Mouse (Mus musculus) midbrain, embryonic 11.5 days (tissue): ENCODE results near the gene Slc8a3. TPM values are rescaled to one million over a fixed set of nuclear protein-coding genes. Genes with fewer than 3 reads are reported as not detected.
A peak's percentile ranks its signal among the peaks of the same experiment; 100 is the strongest.

Experiments used
- ATAC-seq: fragments of 200-750 bp; cut with Nextera tagmentation; 2 replicates; pipeline ENCODE4 v1.8.0; 2017; ENCODE audit warnings: moderate TSS enrichment, moderate library complexity; ENCODE audit not compliant: low FRiP score
- DNase-seq: peaks from one replicate; pipeline ENCODE4 v3.0.0; 2015; ENCODE audit warnings: low spot score; ENCODE audit errors: missing footprints
- H3K27ac ChIP-seq: fragments of 300-500 bp; sonication (generic); 2 replicates; pipeline ENCODE4 v1.5.1; 2014; ENCODE audit warnings: low read depth, low read length
- H3K27me3 ChIP-seq: fragments of 300-500 bp; sonication (generic); 2 replicates; pipeline ENCODE4 v1.6.1; 2014; ENCODE audit warnings: mild to moderate bottlenecking, low read length, moderate library complexity, mixed read lengths; ENCODE audit not compliant: control insufficient read depth, insufficient read depth
- H3K36me3 ChIP-seq: fragments of 300-500 bp; sonication (generic); 2 replicates; pipeline ENCODE4 v1.6.1; 2014; ENCODE audit warnings: mild to moderate bottlenecking, low read length, moderate library complexity, mixed read lengths; ENCODE audit not compliant: control insufficient read depth, insufficient read depth
- H3K4me1 ChIP-seq: fragments of 300-500 bp; sonication (generic); 2 replicates; pipeline ENCODE4 v1.6.1; 2014; ENCODE audit warnings: low read length; ENCODE audit not compliant: control insufficient read depth, insufficient read depth
- H3K4me2 ChIP-seq: fragments of 300-500 bp; sonication (generic); 2 replicates; pipeline ENCODE4 v1.6.1; 2014; ENCODE audit warnings: mild to moderate bottlenecking, moderate library complexity
- H3K4me3 ChIP-seq: fragments of 300-500 bp; sonication (generic); 2 replicates; pipeline ENCODE4 v1.5.1; 2014; ENCODE audit warnings: low read depth, low read length
- H3K9ac ChIP-seq: fragments of 300-500 bp; sonication (generic); 2 replicates; pipeline ENCODE4 v1.6.1; 2014; ENCODE audit warnings: low read length
- H3K9me3 ChIP-seq: fragments of 300-500 bp; sonication (generic); 2 replicates; pipeline ENCODE4 v1.6.1; 2016; ENCODE audit warnings: low read length; ENCODE audit not compliant: control insufficient read depth
- WGBS: fragments of 180-500 bp; shearing (Covaris S2); extraction: QIAGEN DNeasy Blood & Tissue Kit; methylation state at CpG from one replicate; pipeline ENCODE4 v1.1.7; 2014; 5-methylcytosine and 5-hydroxymethylcytosine counted together
- polyA plus RNA-seq: library from polyadenylated mRNA; unstranded; fragments of >200 nt; fragmentation: Nextera tagmentation; extraction: Ambion mirVana; gene quantifications from 2 replicates; pipeline ENCODE4 v1.2.1, GENCODE M21; 2014

Gene Slc8a3
- polyA plus RNA-seq, 1 experiment from 2014 or later: 1.1 TPM

DNA sequence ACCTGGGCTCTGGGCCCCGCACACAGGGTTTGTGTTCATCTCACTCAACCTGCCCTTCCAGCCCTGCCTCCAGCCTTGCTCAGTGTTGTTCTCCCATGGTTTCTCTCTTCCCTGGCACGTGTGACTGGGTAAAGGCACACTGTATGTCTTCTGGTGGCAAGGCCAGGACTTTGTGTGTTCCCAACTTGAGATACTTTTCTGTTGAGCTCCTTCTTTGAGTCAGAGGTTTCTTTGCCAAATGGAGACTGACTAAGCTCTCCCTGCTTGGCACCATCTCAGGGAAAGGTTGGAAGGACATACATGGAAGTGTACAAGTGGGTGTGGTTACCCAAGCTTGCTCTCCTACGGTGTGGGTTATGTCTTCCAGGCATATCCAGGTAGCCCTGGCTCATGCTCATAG is 169.8 kb downstream of the Slc8a3 start:
- no peak overlapping the region for H3K4me2 ChIP-seq
- no peak for ATAC-seq
- WGBS: 90% methylated on average over 3 of the region's 3 CpGs

GRCm38 (mm10) chr12:81161282-81161681 is 171.7 kb downstream of the Slc8a3 start:
- H3K4me3 ChIP-seq: no peak overlapping the region
- ATAC-seq (no peak), DNase-seq (no peak)
- no peaks in the 10 kb centered on the region; the same call in 1 of the 2 replicates for H3K27me3 ChIP-seq
- H3K4me2 ChIP-seq: no peak overlapping the region
- peaks cover 7% of the 10 kb centered on the region for H3K4me1 ChIP-seq
- H3K9ac ChIP-seq: no peak overlapping the region
- 89% methylated on average over 2 of the region's 2 CpGs for WGBS
- H3K27ac ChIP-seq: no peak overlapping the region
- H3K9me3 ChIP-seq: no peaks in the 10 kb centered on the region
- H3K36me3 ChIP-seq: no peaks in the 10 kb centered on the region

More for the DNA sequence above, 169.8 kb downstream of the Slc8a3 start:
- peak; percentile 76 for DNase-seq
- Histone ChIP-seq H3K36me3 (no peaks in the 10 kb centered on the region), H3K27me3 (no peaks in the 10 kb centered on the region), H3K4me3 (no peak overlapping the region), H3K27ac (no peak overlapping the region), H3K4me1 (peaks cover 7% of the 10 kb centered on the region), H3K9me3 (no peaks in the 10 kb centered on the region), H3K9ac (no peak overlapping the region)

GRCm38 (mm10) chr12:81160831-81161230 is 172.1 kb downstream of the Slc8a3 start:
- Histone ChIP-seq H3K27me3 (no peaks in the 10 kb centered on the region; the same call in 1 of the 2 replicates), H3K4me1 (peaks cover 3% of the 10 kb centered on the region), H3K27ac (no peak overlapping the region), H3K9me3 (no peaks in the 10 kb centered on the region), H3K4me2 (no peak overlapping the region), H3K4me3 (no peak overlapping the region), H3K36me3 (no peaks in the 10 kb centered on the region), H3K9ac (no peak overlapping the region)
- ATAC-seq (no peak), DNase-seq (no peak)
- WGBS: 59% methylated on average over 5 of the region's 5 CpGs

- H3K27ac ChIP-seq: no peak overlapping the region
- H3K4me1 ChIP-seq: no peaks in the 10 kb centered on the region; the same call in 1 of the 2 replicates
- no peaks in the 10 kb centered on the region for H3K9me3 ChIP-seq
- H3K4me2 ChIP-seq: no peak overlapping the region
- no peak for DNase-seq
- no peak for ATAC-seq
- no peak overlapping the region for H3K4me3 ChIP-seq
- no peak overlapping the region for H3K9ac ChIP-seq
- H3K27me3 ChIP-seq: no peaks in the 10 kb centered on the region; the same call in 1 of the 2 replicates
- no peaks in the 10 kb centered on the region for H3K36me3 ChIP-seq
- 89% methylated on average over 3 of the region's 3 CpGs for WGBS
Measured at GRCm38 (mm10) chr12:81160425-81160824, 172.6 kb downstream of the Slc8a3 start.

GRCm38 (mm10) chr12:81159947-81160346 is 173.0 kb downstream of the Slc8a3 start:
- Histone ChIP-seq H3K4me1 (no peaks in the 10 kb centered on the region), H3K4me2 (no peak overlapping the region), H3K9ac (no peak overlapping the region), H3K4me3 (no peak overlapping the region), H3K36me3 (no peaks in the 10 kb centered on the region), H3K9me3 (no peaks in the 10 kb centered on the region), H3K27ac (no peak overlapping the region), H3K27me3 (no peaks in the 10 kb centered on the region; the same call in 1 of the 2 replicates)
- DNase-seq (no peak), ATAC-seq (no peak)
- WGBS: 80% methylated on average over 2 of the region's 2 CpGs

GRCm38 (mm10) chr12:81156841-81157240 is 176.1 kb downstream of the Slc8a3 start:
- Histone ChIP-seq H3K9ac (no peak overlapping the region), H3K4me2 (no peak overlapping the region), H3K9me3 (no peaks in the 10 kb centered on the region), H3K27ac (no peak overlapping the region), H3K27me3 (no peaks in the 10 kb centered on the region; the same call in 1 of the 2 replicates), H3K4me1 (no peaks in the 10 kb centered on the region), H3K4me3 (no peak overlapping the region), H3K36me3 (no peaks in the 10 kb centered on the region)
- DNase-seq (no peak), ATAC-seq (no peak)
- WGBS: 90% methylated on average over 8 of the region's 8 CpGs

- no peak overlapping the region for H3K4me2 ChIP-seq
- H3K9ac ChIP-seq: no peak overlapping the region
- no peaks in the 10 kb centered on the region; the same call in 1 of the 2 replicates for H3K27me3 ChIP-seq
- WGBS: 88% methylated on average over 6 of the region's 6 CpGs
- H3K4me3 ChIP-seq: no peak overlapping the region
- DNase-seq: no peak
- ATAC-seq: no peak
- H3K4me1 ChIP-seq: no peaks in the 10 kb centered on the region
- no peaks in the 10 kb centered on the region for H3K36me3 ChIP-seq
- no peaks in the 10 kb centered on the region for H3K9me3 ChIP-seq
- no peak overlapping the region for H3K27ac ChIP-seq
Measured at GRCm38 (mm10) chr12:81155675-81156074, 177.3 kb downstream of the Slc8a3 start.

DNA sequence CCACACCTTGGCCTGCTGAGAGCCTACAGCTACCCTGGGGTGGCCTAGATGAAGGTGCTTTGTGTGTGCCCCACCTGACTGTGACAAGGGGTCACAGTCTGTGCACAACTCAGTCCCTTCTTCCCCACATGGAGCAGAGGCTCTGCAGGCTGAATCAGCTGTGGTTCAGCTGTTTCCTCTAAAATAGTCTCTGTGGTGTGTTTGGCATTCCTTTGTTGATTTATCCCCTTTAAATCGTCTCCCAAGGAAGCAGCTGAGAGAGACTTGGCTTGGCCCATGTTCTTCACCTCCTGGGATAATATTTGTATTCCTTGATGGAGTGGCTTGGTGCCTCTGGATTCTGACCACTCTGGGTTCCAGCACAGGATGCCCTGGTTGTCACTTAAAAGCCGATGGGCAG is 180.9 kb downstream of the Slc8a3 start:
- no peak overlapping the region for H3K4me3 ChIP-seq
- 69% methylated on average over 2 of the region's 2 CpGs for WGBS
- no peak overlapping the region for H3K27ac ChIP-seq
- H3K4me1 ChIP-seq: no peaks in the 10 kb centered on the region
- no peaks in the 10 kb centered on the region for H3K36me3 ChIP-seq
- H3K9ac ChIP-seq: no peak overlapping the region
- H3K4me2 ChIP-seq: no peak overlapping the region
- no peaks in the 10 kb centered on the region for H3K9me3 ChIP-seq
- no peak for ATAC-seq
- H3K27me3 ChIP-seq: peaks cover 2% of the 10 kb centered on the region; the same call in 1 of the 2 replicates
- no peak for DNase-seq

DNA sequence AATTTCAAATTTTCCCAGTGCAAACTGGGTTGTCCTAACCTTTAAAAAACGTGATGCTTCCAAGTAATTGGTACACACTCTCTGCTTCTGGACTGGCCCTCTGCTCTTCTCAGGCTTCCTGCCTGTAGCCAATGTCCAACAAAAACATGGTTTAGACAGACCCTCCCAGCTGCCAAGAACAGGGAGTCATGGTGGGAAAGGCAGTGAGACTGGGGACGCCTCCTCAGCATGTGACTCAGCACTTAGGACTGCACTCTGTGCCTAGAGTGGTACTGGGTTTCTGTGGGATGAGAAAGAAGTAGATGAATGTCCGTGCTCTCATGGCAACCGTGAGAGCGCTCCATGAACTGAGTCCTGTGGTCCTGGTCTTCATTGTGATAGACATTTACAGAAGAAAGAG is 182.1 kb downstream of the Slc8a3 start:
- ATAC-seq (no peak), DNase-seq (no peak)
- Histone ChIP-seq H3K27ac (no peak overlapping the region), H3K9me3 (no peaks in the 10 kb centered on the region), H3K4me1 (peaks cover 7% of the 10 kb centered on the region; the same call in 1 of the 2 replicates), H3K4me3 (no peak overlapping the region), H3K9ac (no peak overlapping the region), H3K27me3 (peaks cover 2% of the 10 kb centered on the region; the same call in 1 of the 2 replicates), H3K36me3 (no peaks in the 10 kb centered on the region), H3K4me2 (no peak overlapping the region)
- WGBS: 88% methylated on average over 5 of the region's 5 CpGs
